Mouse (Mus musculus) embryonic fibroblast, embryonic 13.5 days (primary cell): ENCODE results near the gene Lctl. TPM values are rescaled to one million over a fixed set of nuclear protein-coding genes. Genes with fewer than 3 reads are reported as not detected.
A peak's percentile ranks its signal among the peaks of the same experiment; 100 is the strongest.
"Not testable (repeated sequence)": the region's sequence is repeated elsewhere in the genome, so short reads cannot be mapped to it uniquely, and the experiment has no call there.

Source experiments
- H3K27ac ChIP-seq: 2 replicates; pipeline ENCODE4 v1.5.1; 2012; ENCODE audit warnings: low read length, control low read depth, inconsistent platforms; ENCODE audit not compliant: insufficient read depth
- H3K4me1 ChIP-seq: 2 replicates; pipeline ENCODE4 v1.6.1; 2011; ENCODE audit warnings: low read length; ENCODE audit not compliant: control insufficient read depth, insufficient read depth
- H3K4me3 ChIP-seq: 2 replicates; pipeline ENCODE4 v1.5.1; 2011; ENCODE audit warnings: mild to moderate bottlenecking, control low read depth, low read length; ENCODE audit not compliant: insufficient read depth
- CTCF ChIP-seq: IDR thresholded peaks from 2 replicates; pipeline ENCODE4 v1.5.1; 2011; ENCODE audit warnings: mild to moderate bottlenecking, control low read depth, low read length, moderate library complexity, borderline replicate concordance; ENCODE audit not compliant: insufficient read depth
- POLR2A ChIP-seq: IDR thresholded peaks from 2 replicates; pipeline ENCODE4 v1.6.1; 2011; ENCODE audit warnings: low read depth, mild to moderate bottlenecking, control low read depth, low read length, moderate library complexity
- polyA plus RNA-seq: library from polyadenylated mRNA; stranded (reverse); fragments of >200 nt; gene quantifications from 2 replicates; pipeline ENCODE4 v1.2.4, GENCODE M21; 2011; ENCODE audit warnings: low read depth; ENCODE audit not compliant: missing spikeins, insufficient read length

The Lctl gene
- polyA plus RNA-seq, 1 experiment: not detected

- no peaks in the 10 kb centered on the region for H3K4me1 ChIP-seq
- H3K27ac ChIP-seq: no peak overlapping the region
- no peak overlapping the region for H3K4me3 ChIP-seq
- TF ChIP-seq POLR2A: no peak
- TF ChIP-seq CTCF: no peak
Measured at GRCm38 (mm10) chr9:64105301-64105700, 11.6 kb upstream of the Lctl start.

- Histone ChIP-seq H3K4me3 (no peak overlapping the region), H3K4me1 (peaks cover 5% of the 10 kb centered on the region; the same call in 1 of the 2 replicates), H3K27ac (no peak overlapping the region)
- TF ChIP-seq POLR2A (no peak), CTCF (no peak)
Measured at GRCm38 (mm10) chr9:64110502-64110901, 6.4 kb upstream of the Lctl start.

GRCm38 (mm10) chr9:64114646-64115045 is 2.3 kb upstream of the Lctl start:
- H3K4me3 ChIP-seq: no peak overlapping the region
- peaks cover 5% of the 10 kb centered on the region; the same call in 1 of the 2 replicates for H3K4me1 ChIP-seq
- peak overlapping the region; percentile 37 for H3K27ac ChIP-seq
- no peak for TF ChIP-seq POLR2A
- TF ChIP-seq CTCF: no peak

- no peak for TF ChIP-seq CTCF
- no peak for TF ChIP-seq POLR2A
- Histone ChIP-seq H3K4me3 (no peak overlapping the region), H3K27ac (no peak overlapping the region), H3K4me1 (peaks cover 5% of the 10 kb centered on the region; the same call in 1 of the 2 replicates)
Measured at GRCm38 (mm10) chr9:64115756-64116155, 1.2 kb upstream of the Lctl start.

GRCm38 (mm10) chr9:64119898-64120297 is 3.0 kb downstream of the Lctl start:
- peak; percentile 91 for TF ChIP-seq CTCF
- TF ChIP-seq POLR2A: no peak
- Histone ChIP-seq H3K27ac (no peak overlapping the region), H3K4me1 (no peaks in the 10 kb centered on the region), H3K4me3 (no peak overlapping the region)

GRCm38 (mm10) chr9:64120584-64121277 is 3.8 kb downstream of the Lctl start:
- Histone ChIP-seq H3K4me1 (no peaks in the 10 kb centered on the region), H3K4me3 (no peak overlapping the region), H3K27ac (no peak overlapping the region)
- TF ChIP-seq CTCF: no peak
- no peak for TF ChIP-seq POLR2A

GRCm38 (mm10) chr9:64122601-64123000 is 5.7 kb downstream of the Lctl start:
- H3K4me3 ChIP-seq: no peak overlapping the region

GRCm38 (mm10) chr9:64124846-64125245 is 7.9 kb downstream of the Lctl start:
- not testable (repeated sequence) for H3K4me1 ChIP-seq, H3K4me3 ChIP-seq

More at GRCm38 (mm10) chr9:64122601-64123000, 5.7 kb downstream of the Lctl start:
- Histone ChIP-seq H3K4me1 (no peaks in the 10 kb centered on the region), H3K27ac (no peak overlapping the region)
- TF ChIP-seq POLR2A (no peak), CTCF (no peak)

GRCm38 (mm10) chr9:64125307-64125706 is 8.4 kb downstream of the Lctl start:
- TF ChIP-seq CTCF (no peak), POLR2A (no peak)
- Histone ChIP-seq H3K4me3 (no peak overlapping the region), H3K27ac (no peak overlapping the region), H3K4me1 (no peaks in the 10 kb centered on the region)

More at GRCm38 (mm10) chr9:64124846-64125245, 7.9 kb downstream of the Lctl start:
- H3K27ac ChIP-seq: not testable (repeated sequence)

GRCm38 (mm10) chr9:64126121-64126520 is 9.2 kb downstream of the Lctl start:
- Histone ChIP-seq H3K4me3 (no peak overlapping the region), H3K4me1 (no peaks in the 10 kb centered on the region), H3K27ac (no peak overlapping the region)
- TF ChIP-seq CTCF (no peak), POLR2A (no peak)
